Mouse (Mus musculus) liver, embryonic 14.5 days (tissue): ENCODE data around the gene Efna1. TPM values are rescaled to one million over a fixed set of nuclear protein-coding genes. Genes with fewer than 3 reads are reported as not detected.

ENCODE experiments used
- ATAC-seq: fragments of 200-750 bp; cut with Nextera tagmentation; 2 replicates; pipeline ENCODE4 v1.8.0; 2017; ENCODE audit warnings: moderate number of reproducible peaks, mild to moderate bottlenecking, moderate library complexity; ENCODE audit not compliant: insufficient read depth
- DNase-seq, 3 experiments: peaks; one replicate each; pipeline ENCODE4 v3.0.0-alpha.2; 2012 to 2013; ENCODE audit warnings: low read depth in 3 of 3, low spot score in 3 of 3
- H3K27ac ChIP-seq: fragments of 300-500 bp; sonication (generic); 2 replicates; pipeline ENCODE4 v1.5.1; 2014; ENCODE audit warnings: moderate library complexity, mild to moderate bottlenecking, control low read depth, inconsistent platforms
- H3K27me3 ChIP-seq: fragments of 300-500 bp; sonication (generic); 2 replicates; pipeline ENCODE4 v1.6.1; 2014; ENCODE audit warnings: mild to moderate bottlenecking, low read length, moderate library complexity; ENCODE audit not compliant: control insufficient read depth, insufficient read depth
- H3K36me3 ChIP-seq: fragments of 300-500 bp; sonication (generic); replicated peaks from 2 replicates; pipeline ENCODE4 v1.6.1; 2014; ENCODE audit warnings: low read depth; ENCODE audit not compliant: control insufficient read depth, insufficient read depth
- H3K4me1 ChIP-seq, 2 experiments: fragments of 200-500 bp in 1 of 2; fragments of 300-500 bp in 1 of 2; sonication (generic) in 1 of 2; replicated peaks; 2 replicates each; pipeline ENCODE4 v1.6.1; 2012 to 2014; ENCODE audit warnings: antibody characterized with exemption in 1 of 2, inconsistent platforms in 1 of 2, low read length in 1 of 2; ENCODE audit not compliant: control insufficient read depth in 2 of 2, insufficient read depth in 2 of 2
- H3K4me2 ChIP-seq: fragments of 300-500 bp; sonication (generic); 2 replicates; pipeline ENCODE4 v1.6.1; 2014; ENCODE audit warnings: low read depth, mild to moderate bottlenecking, control low read depth, moderate library complexity
- H3K4me3 ChIP-seq, 2 experiments: fragments of 200-500 bp in 1 of 2; fragments of 300-500 bp in 1 of 2; sonication (generic) in 1 of 2; 2 replicates each; pipeline ENCODE4 v1.5.1; 2012 to 2014; ENCODE audit warnings: low read depth in 2 of 2, low read length in 2 of 2, mild to moderate bottlenecking in 2 of 2, control low read depth in 1 of 2, inconsistent platforms in 1 of 2, moderate library complexity in 1 of 2; ENCODE audit not compliant: insufficient read depth in 1 of 2
- H3K9ac ChIP-seq: fragments of 300-500 bp; sonication (generic); replicated peaks from 2 replicates; pipeline ENCODE4 v1.6.1; 2014; ENCODE audit warnings: mild to moderate bottlenecking, control low read depth, moderate library complexity
- H3K9me3 ChIP-seq: fragments of 300-500 bp; sonication (generic); 2 replicates; pipeline ENCODE4 v1.6.1; 2016; ENCODE audit warnings: low read length, mixed read lengths; ENCODE audit not compliant: control insufficient read depth
- CTCF ChIP-seq: IDR thresholded peaks from 2 replicates; pipeline ENCODE4 v1.5.1; 2016; ENCODE audit warnings: antibody characterized with exemption, low read depth, control low read depth
- EP300 ChIP-seq: IDR thresholded peaks from 2 replicates; pipeline ENCODE4 v1.6.1; 2016; ENCODE audit warnings: antibody characterized with exemption, low read depth
- WGBS: fragments of 180-500 bp; shearing (Covaris S2); extraction: QIAGEN DNeasy Blood & Tissue Kit; methylation state at CpG from one replicate; pipeline ENCODE4 v1.1.7; 2014; ENCODE audit not compliant: insufficient replicate concordance; 5-methylcytosine and 5-hydroxymethylcytosine counted together
- polyA plus RNA-seq, 2 experiments: library from polyadenylated mRNA; depleted of rRNA in 1 of 2; stranded (reverse) in 1 of 2; unstranded in 1 of 2; fragments of >200 nt; fragmentation: Nextera tagmentation in 1 of 2; extraction: Ambion mirVana in 1 of 2; gene quantifications; 2 replicates each; pipeline versions ENCODE4 v1.2.1 to v1.2.3; 2012 to 2014

The Efna1 gene
- polyA plus RNA-seq, 2 experiments = 2.9 to 3.7 TPM

DNA sequence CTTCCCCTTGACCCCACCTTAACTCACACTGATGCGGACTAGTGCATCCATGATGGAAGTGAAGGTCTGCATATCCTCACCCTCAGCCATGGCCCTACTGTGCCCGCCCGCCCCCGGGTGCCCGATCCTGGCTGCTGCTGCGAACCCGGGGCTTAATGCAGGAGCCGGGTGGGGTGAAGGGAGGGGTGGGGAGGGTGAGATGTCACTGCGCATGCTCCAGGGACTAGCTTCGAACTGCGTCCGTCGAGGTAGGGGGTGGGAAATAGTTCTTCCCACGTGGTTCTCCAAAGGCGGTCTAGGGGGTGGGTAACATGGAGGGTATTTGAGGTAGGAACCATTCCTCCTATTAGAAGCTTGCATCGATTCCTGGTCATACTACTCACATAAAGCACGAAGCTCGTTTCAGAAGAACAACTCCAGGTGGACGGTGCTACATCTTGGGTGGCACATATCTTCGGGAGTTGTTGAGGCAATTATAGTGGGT lies 35.2 kb downstream of the Efna1 start, which contains the start of gene Krtcap2:
TSS of gene Krtcap2 (plus strand) at position 279 of the 484 bp plus-strand sequence.
- WGBS = 7% methylated on average over 20 of the region's 20 CpGs
- Histone ChIP-seq H3K27me3 (peaks cover 20% of the 10 kb centered on the region), H3K9ac (peak within 1 kb of the TSS; percentile 73), H3K36me3 (no peaks in the 10 kb centered on the region), H3K4me3 (peak within 1 kb of the TSS; percentile 74 to 75), H3K4me2 (peak within 1 kb of the TSS; percentile 90), H3K9me3 (no peaks in the 10 kb centered on the region), H3K4me1 (peaks cover 5 to 9% of the 10 kb centered on the region in 2 experiments), H3K27ac (no peak within 1 kb of the TSS)
- ATAC-seq = no peak
- DNase-seq = no peak
- no peak for TF ChIP-seq CTCF

DNA sequence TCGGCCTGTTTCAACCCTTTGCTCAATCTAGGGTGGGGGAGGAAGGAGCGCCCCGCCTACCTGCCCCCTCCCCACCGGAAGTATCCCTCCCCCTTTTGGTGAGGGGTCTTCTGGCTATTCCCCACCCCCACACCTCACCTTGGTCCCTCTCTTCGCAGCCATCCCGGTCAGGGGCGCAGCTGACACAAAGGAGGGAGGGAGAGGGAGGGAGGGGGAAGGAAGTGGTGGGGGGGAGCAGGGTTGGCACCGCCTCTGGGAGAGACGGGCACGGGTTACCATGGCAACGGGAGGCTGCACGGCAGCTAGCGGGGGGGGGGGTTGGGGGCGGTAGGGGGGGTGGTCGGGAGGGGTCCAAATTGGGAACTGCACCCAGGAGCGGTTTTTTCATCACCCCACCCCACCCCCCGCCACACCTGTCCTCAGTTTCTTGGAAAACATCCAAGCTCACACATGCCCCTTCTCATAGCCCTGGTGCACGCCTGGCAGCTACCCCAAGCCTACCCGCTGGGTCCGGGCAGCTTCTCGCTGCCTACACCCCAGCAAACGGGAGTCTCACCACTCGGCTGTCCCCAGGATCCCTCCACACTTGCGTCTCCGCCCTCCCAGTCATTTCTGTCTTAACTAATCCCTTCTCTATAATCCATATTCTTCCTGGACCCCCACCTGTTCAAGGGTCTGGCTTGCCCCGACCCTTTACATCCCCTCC lies 35.8 kb downstream of the Efna1 start:
- Histone ChIP-seq H3K36me3 (no peaks in the 10 kb centered on the region), H3K9me3 (no peaks in the 10 kb centered on the region), H3K4me2 (peak overlapping the region; percentile 90), H3K27me3 (peaks cover 20% of the 10 kb centered on the region), H3K27ac (no peak overlapping the region), H3K9ac (no peak overlapping the region), H3K4me1 (peaks cover 3 to 9% of the 10 kb centered on the region in 2 experiments), H3K4me3 (peak overlapping the region in 1 of 2 experiments; percentile 18; a peak in 1 of 4 replicates)
- DNase-seq (no peak), ATAC-seq (no peak)
- under 1% methylated on average over 25 of the region's 26 CpGs for WGBS
- TF ChIP-seq EP300 = no peak
- no peak for TF ChIP-seq CTCF

DNA sequence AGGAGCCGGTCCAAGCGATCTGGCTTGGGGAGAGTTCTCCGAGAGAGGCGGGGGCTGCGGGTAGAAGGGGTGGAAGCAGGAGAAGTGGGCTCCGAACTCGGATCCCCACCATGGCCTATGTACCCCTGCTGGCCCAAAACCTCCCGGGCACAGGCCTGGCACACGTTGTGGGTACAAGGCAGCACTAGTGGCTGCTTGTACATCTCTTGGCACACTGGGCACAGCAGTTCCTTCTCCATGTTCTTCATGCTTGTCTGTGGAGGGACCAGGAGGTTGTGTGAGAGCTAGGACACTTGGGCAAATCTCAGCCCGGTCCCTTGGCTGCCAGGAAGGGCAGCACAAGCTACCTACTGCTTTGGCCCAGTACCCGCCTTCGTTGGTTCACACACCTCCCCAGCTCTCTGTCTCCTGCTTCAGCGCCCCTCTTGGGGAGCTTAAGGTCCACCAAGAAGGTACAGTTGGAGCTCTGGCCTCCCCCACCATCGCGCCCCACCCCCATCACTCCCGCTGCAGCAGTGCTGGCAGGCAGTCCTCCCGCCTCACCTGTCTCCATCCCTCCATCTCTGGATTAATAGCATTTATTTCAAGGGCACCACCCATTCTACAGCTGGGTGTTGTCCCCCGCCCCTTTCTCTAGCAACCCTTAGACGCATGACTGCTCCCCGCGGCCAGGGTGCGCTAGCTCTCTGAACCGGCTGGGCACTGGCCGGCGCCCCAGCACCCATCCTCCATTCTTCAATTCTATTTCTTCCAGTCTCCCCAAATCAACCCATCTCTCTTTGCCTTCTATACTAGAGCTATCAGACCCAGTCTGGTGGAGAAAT lies 36.6 kb downstream of the Efna1 start:
- H3K4me1 ChIP-seq = peaks cover 3 to 9% of the 10 kb centered on the region in 2 experiments
- ATAC-seq (no peak), DNase-seq (no peak)
- H3K9ac ChIP-seq = no peak overlapping the region
- no peaks in the 10 kb centered on the region for H3K36me3 ChIP-seq
- no peaks in the 10 kb centered on the region for H3K9me3 ChIP-seq
- WGBS = 25% methylated on average over 25 of the region's 25 CpGs
- no peak overlapping the region for H3K27ac ChIP-seq
- TF ChIP-seq CTCF (peak; percentile 20; the same call in 1 of the 2 replicates), EP300 (no peak)
- H3K4me2 ChIP-seq = peak overlapping the region; percentile 41
- peaks cover 20% of the 10 kb centered on the region for H3K27me3 ChIP-seq
- peak overlapping the region in 1 of 2 experiments; percentile 18; a peak in 1 of 4 replicates for H3K4me3 ChIP-seq

- H3K4me3 ChIP-seq = no peak overlapping the region
- peaks cover 3 to 9% of the 10 kb centered on the region in 2 experiments for H3K4me1 ChIP-seq
- DNase-seq = no peak
Measured at GRCm38 (mm10) chr3:89243609-89244008, 37.3 kb downstream of the Efna1 start.

More at GRCm38 (mm10) chr3:89243609-89244008, 37.3 kb downstream of the Efna1 start:
- H3K9ac ChIP-seq = no peak overlapping the region
- peaks cover 20% of the 10 kb centered on the region for H3K27me3 ChIP-seq
- no peaks in the 10 kb centered on the region for H3K36me3 ChIP-seq
- no peak for ATAC-seq
- H3K4me2 ChIP-seq = no peak overlapping the region
- H3K27ac ChIP-seq = no peak overlapping the region
- WGBS = 23% methylated on average over 14 of the region's 14 CpGs
- H3K9me3 ChIP-seq = no peaks in the 10 kb centered on the region
- peak; percentile 62 for TF ChIP-seq CTCF
- no peak for TF ChIP-seq EP300
